In the genomic region with DNA sequence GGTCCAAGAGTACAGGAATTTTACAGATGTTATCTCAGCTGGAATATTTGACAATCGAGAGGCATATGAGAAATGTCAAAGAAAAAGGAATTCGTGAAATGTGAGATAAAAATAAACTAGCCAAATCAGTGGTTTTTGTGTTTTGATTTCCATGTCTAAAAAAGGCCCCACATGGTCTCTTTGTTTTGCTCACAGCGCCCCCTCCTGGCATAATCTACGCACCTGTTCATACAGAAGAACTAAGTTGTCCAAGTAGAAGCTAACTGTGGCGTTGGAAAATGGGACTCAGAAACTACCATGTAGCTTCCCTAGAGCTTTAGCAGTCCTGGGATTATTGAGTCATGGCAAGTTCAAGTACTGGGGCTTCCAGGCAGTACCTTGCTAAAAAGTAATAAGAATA, we compare ENCODE assay signal across 9 mouse cellular contexts.
DNase-seq lines count a peak whose midpoint lies in the region; ATAC-seq and TF ChIP-seq lines count a peak whose summit lies in the region.
"Had no signal": no experiment of that assay in that cellular context is flagged by ENCODE, and none has a peak within 500 bp of the region (broad histone marks: within the 10 kb centered on the region; RNA-seq: fewer than 3 reads in every experiment).

No protein-coding gene starts in this region.

- no peak for ATAC-seq in forebrain, embryonic 11.5 days (replicated peaks; ENCODE audit: low FRiP score)
- no peak for ATAC-seq in forebrain, embryonic 13.5 days
- no peak for ATAC-seq in neural tube, embryonic 11.5 days (ENCODE audit: insufficient read depth, low FRiP score, low TSS enrichment)

- no peaks in the 10 kb centered on the region for H3K27me3 ChIP-seq in forebrain, embryonic 11.5 days (ENCODE audit: control insufficient read depth, insufficient read depth, low read length)
- H3K27me3 ChIP-seq in forebrain, embryonic 13.5 days = no peaks in the 10 kb centered on the region
- no peaks in the 10 kb centered on the region for H3K27me3 ChIP-seq in neural tube, embryonic 11.5 days (ENCODE audit: control insufficient read depth, insufficient read depth, low read length)
- no peaks in the 10 kb centered on the region for H3K27me3 ChIP-seq in thymus, adult 2 months (ENCODE audit: control insufficient read depth, insufficient read depth, low read length)

- no peak overlapping the region for H3K4me3 ChIP-seq in forebrain, embryonic 11.5 days (ENCODE audit: low read depth, low read length)
- no peak overlapping the region for H3K4me3 ChIP-seq in forebrain, embryonic 13.5 days
- H3K4me3 ChIP-seq in cortical plate, adult 2 months (ENCODE audit: insufficient read depth, low read length) = no peak overlapping the region
- no peak overlapping the region for H3K4me3 ChIP-seq in neural tube, embryonic 11.5 days (ENCODE audit: low read depth, low read length)
- H3K4me3 ChIP-seq in thymus, adult 2 months (ENCODE audit: control insufficient read depth, insufficient read depth, low read length) = no peak overlapping the region
- H3K4me3 ChIP-seq: megakaryocyte, embryonic 14.5 days had no signal

- 29% methylated on average over 5 of the region's 5 CpGs for WGBS in forebrain, embryonic 11.5 days
- WGBS in forebrain, embryonic 13.5 days = 35% methylated on average over 5 of the region's 5 CpGs
- WGBS in neural tube, embryonic 11.5 days = 35% methylated on average over 5 of the region's 5 CpGs
- WGBS in thymus, adult 2 months = 11% methylated on average over 5 of the region's 5 CpGs

- peak; percentile 75 for DNase-seq in forebrain, embryonic 11.5 days (ENCODE audit: low spot score)
- DNase-seq in Muller cell, postnatal 12 days (ENCODE audit: inconsistent ontology term) = peak; percentile 42
- peak; percentile 78 to 87 for DNase-seq in heart, postnatal 14 days
- peak; percentile 57 to 60 for DNase-seq in left cerebral cortex, postnatal 25 days (ENCODE audit: low spot score in 2 of 2)
- DNase-seq in neural tube, embryonic 11.5 days (ENCODE audit: low spot score) = peak; percentile 67
- peak; percentile 70 for DNase-seq in thymus, adult 2 months

- no peak overlapping the region for H3K9ac ChIP-seq in forebrain, embryonic 11.5 days (ENCODE audit: low read length)
- no peak overlapping the region for H3K9ac ChIP-seq in forebrain, embryonic 13.5 days
- H3K9ac ChIP-seq in neural tube, embryonic 11.5 days (ENCODE audit: low read length) = no peak overlapping the region

- intact Hi-C loops in heart, postnatal 14 days (cut with DNase I) = loop anchor here (2.0 to 10.0 kb wide), 5 partner anchors 92 to 438 kb away; no protein-coding TSS in a partner anchor
- intact Hi-C loops in left cerebral cortex, postnatal 25 days (cut with DNase I) = loop anchor here (2.0 to 10.0 kb wide), 4 partner anchors 198 to 438 kb away; a partner anchor contains a TSS

- H3K27ac ChIP-seq in forebrain, embryonic 11.5 days (ENCODE audit: low read depth, low read length) = no peak overlapping the region
- H3K27ac ChIP-seq in forebrain, embryonic 13.5 days = no peak overlapping the region
- no peak overlapping the region for H3K27ac ChIP-seq in cortical plate, adult 2 months (ENCODE audit: insufficient read depth, low read length)
- no peak overlapping the region for H3K27ac ChIP-seq in neural tube, embryonic 11.5 days (ENCODE audit: low read depth, low read length)
- H3K27ac ChIP-seq in thymus, adult 2 months (ENCODE audit: control insufficient read depth, insufficient read depth, low read length) = no peak overlapping the region

- peak; percentile 43 for TF ChIP-seq CTCF in cortical plate, adult 2 months (IDR thresholded peaks at IDR 0.05; ENCODE audit: extremely low read depth, insufficient read depth, low read length)
- no peak for TF ChIP-seq CTCF in thymus, adult 2 months (IDR thresholded peaks at IDR 0.05; ENCODE audit: borderline replicate concordance, control insufficient read depth, extremely low read depth, insufficient read depth, low read length, poor library complexity)

- TF ChIP-seq POLR2A in cortical plate, adult 2 months (IDR thresholded peaks at IDR 0.05; ENCODE audit: extremely low read depth, insufficient read depth, low read length) = no peak
- TF ChIP-seq POLR2A in thymus, adult 2 months (IDR thresholded peaks at IDR 0.05; ENCODE audit: control insufficient read depth, extremely low read depth, insufficient read depth, low read length, poor library complexity) = no peak

- H3K9me3 ChIP-seq in forebrain, embryonic 11.5 days (ENCODE audit: control insufficient read depth, low read length) = no peaks in the 10 kb centered on the region
- H3K9me3 ChIP-seq in forebrain, embryonic 13.5 days (replicated peaks) = no peaks in the 10 kb centered on the region
- no peaks in the 10 kb centered on the region for H3K9me3 ChIP-seq in neural tube, embryonic 11.5 days (ENCODE audit: control insufficient read depth, low read length)
- H3K9me3 ChIP-seq: megakaryocyte, embryonic 14.5 days had no signal

- no peaks in the 10 kb centered on the region for H3K36me3 ChIP-seq in forebrain, embryonic 11.5 days (ENCODE audit: control insufficient read depth, insufficient read depth, low read length)
- H3K36me3 ChIP-seq in forebrain, embryonic 13.5 days (ENCODE audit: poor library complexity, severe bottlenecking) = no peaks in the 10 kb centered on the region
- no peaks in the 10 kb centered on the region for H3K36me3 ChIP-seq in neural tube, embryonic 11.5 days (ENCODE audit: control insufficient read depth, insufficient read depth, low read length)
- no peaks in the 10 kb centered on the region for H3K36me3 ChIP-seq in thymus, adult 2 months (ENCODE audit: control insufficient read depth, insufficient read depth, low read length)

- no peak overlapping the region for H3K4me2 ChIP-seq in forebrain, embryonic 11.5 days (ENCODE audit: low read depth, low read length, severe bottlenecking)
- no peak overlapping the region for H3K4me2 ChIP-seq in forebrain, embryonic 13.5 days
- H3K4me2 ChIP-seq in neural tube, embryonic 11.5 days (ENCODE audit: low read depth) = no peak overlapping the region

- no peaks in the 10 kb centered on the region for H3K4me1 ChIP-seq in forebrain, embryonic 11.5 days (replicated peaks; ENCODE audit: control insufficient read depth, insufficient read depth, low read length)
- H3K4me1 ChIP-seq in forebrain, embryonic 13.5 days = peaks cover 26% of the 10 kb centered on the region
- H3K4me1 ChIP-seq in cortical plate, adult 2 months (ENCODE audit: control insufficient read depth, insufficient read depth, low read length) = no peaks in the 10 kb centered on the region
- no peaks in the 10 kb centered on the region for H3K4me1 ChIP-seq in neural tube, embryonic 11.5 days (ENCODE audit: control insufficient read depth, insufficient read depth, low read length)
- H3K4me1 ChIP-seq in thymus, adult 2 months (replicated peaks; ENCODE audit: control insufficient read depth, insufficient read depth, low read length) = no peaks in the 10 kb centered on the region
- H3K4me1 ChIP-seq: megakaryocyte, embryonic 14.5 days had no signal
